Mouse (Mus musculus) stomach, postnatal 0 days (tissue): Measurements from ENCODE around the gene Gpx5.
"Not testable (repeated sequence)": the region's sequence is repeated elsewhere in the genome, so short reads cannot be mapped to it uniquely, and the experiment has no call there.

Experiments used
- CTCF ChIP-seq: IDR thresholded peaks from 2 replicates; pipeline ENCODE4 v1.5.1; 2016; ENCODE audit warnings: antibody characterized with exemption, low read depth, mild to moderate bottlenecking, moderate library complexity
- EP300 ChIP-seq: optimal IDR thresholded peaks from 2 replicates; pipeline ENCODE3; 2016; ENCODE audit warnings: antibody characterized with exemption

DNA sequence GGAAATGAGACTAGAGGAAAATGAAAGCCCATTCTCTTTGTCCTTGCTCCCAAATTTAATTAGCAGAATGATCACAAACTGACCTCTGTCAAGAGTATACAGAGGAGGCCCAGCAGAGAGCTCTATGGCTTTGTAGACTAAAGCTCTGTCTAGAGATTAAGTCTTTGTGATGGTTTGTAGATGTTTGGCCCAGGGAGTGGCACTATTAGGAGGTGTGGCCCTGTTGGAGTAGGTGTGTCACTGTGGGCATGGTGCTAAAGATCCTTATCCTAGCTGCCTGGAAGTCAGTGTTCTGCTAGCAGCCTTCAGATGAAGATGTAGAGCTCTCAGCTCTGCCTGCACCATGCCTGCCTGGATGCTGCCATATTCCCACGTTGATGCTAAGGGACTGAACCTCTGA is 47.6 kb downstream of the Gpx5 start:
- TF ChIP-seq CTCF, EP300: not testable (repeated sequence)
